Mouse (Mus musculus) frontal cortex, postnatal 14 days (tissue): ENCODE measurements at regions not wholly inside any gene's neighbourhood (a gene's known extent, or its start where the extent isn't known, plus 50 kb on each side); places are given as distances from the start of the nearest gene placed in this dataset.

ENCODE experiments used
- DNase-seq, 2 experiments: peaks; one replicate each; pipeline ENCODE4 v3.0.0; 2022; ENCODE audit warnings: low spot score in 2 of 2

DNA sequence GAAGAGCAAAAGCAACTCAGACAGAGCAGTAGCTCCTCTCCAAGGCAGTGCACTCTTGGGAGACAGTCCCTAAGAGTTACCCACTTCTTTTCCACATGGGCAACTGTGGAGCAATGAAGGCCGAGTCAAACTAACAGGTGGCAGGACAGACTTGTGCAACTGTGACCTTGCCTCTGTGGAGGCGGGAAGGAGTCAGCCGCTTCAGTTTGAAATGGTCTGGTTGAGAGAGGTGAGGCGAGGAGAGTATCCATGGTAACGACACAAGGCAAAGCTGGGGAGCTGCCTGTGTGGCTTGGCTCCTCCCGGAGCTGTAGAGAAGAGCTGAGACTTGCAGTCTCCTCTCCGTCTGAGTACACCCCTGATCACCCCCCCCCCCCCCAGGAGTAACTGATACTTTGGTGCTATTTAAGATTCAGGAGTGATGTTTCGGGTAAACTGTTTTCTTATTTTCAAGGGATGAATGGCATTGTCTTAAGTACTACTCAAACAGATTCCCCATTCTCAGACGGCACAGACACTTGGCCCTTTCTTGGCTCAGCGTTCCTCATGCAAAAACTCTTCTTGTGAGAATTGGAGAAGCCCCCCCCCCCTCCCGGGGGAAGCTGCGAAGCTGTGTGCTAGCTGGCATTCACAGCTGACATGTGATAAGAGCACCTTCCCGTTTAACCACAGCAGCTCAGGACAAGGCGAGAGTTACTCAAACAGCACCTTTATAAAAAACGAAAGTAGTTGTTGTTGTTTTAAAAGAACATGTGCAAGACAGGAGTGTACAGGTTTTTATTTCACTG is 54.9 kb upstream of the Chst1 start:
- DNase-seq: peak in 1 of 2 experiments; percentile 17

DNA sequence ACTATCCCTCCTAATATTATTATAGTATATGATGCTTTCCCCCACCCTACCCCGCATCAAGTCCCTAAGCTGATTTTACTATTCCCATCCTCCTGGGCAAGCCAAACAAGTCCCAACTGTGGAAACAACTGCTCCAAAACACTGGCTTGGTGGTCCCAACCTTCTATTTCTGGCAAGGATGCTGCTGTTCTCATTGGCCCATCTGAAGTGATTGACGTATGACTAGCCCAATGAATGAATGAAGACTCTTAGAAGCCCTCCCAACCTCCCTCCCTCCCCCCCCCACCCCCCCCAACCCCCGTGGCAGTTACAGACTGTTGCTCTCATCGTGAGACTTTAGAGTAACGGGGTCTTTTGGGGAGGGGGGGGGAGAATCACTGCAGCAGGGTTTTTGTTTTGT is 58.7 kb upstream of the Chst1 start:
- no peak for DNase-seq

- DNase-seq: no peak
Measured at GRCm38 (mm10) chr2:92531996-92532395, 67.5 kb upstream of the Chst1 start.

GRCm38 (mm10) chr2:92530677-92531076 is 68.8 kb upstream of the Chst1 start:
- DNase-seq: no peak

- DNase-seq: peak in 1 of 2 experiments; percentile 29
Measured at GRCm38 (mm10) chr2:92529670-92530322, 69.5 kb upstream of the Slc35c1 start.

DNA sequence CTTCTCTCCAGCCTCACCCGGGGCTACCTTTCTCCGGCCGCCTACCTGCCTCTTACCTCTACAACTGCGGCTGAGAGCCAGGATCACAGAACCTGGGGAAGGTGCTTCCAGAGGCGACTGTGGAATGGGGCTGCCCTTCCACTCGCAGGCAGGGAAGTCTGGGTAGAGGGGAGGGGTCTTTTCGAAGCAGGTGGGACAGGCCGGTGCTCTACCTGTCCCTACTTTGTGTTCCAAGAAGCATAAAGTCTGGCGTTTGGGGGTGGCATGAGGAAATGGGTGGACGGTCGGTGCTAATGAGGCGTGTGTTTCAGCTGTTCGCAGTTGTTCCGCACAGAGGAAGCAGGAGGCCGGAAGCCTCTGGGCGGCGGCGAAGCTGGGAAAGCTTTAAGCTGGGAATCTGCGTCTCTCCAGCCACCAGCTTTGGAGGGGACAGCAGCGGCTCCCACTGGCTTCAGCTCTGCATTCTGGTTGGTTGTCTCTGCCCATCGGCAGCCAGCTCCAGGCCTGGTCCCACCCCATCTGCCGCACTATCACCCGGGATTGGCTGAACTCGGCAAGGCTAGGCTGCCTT is 68.8 kb upstream of the Slc35c1 start:
- DNase-seq: peak; percentile 80 to 83

DNA sequence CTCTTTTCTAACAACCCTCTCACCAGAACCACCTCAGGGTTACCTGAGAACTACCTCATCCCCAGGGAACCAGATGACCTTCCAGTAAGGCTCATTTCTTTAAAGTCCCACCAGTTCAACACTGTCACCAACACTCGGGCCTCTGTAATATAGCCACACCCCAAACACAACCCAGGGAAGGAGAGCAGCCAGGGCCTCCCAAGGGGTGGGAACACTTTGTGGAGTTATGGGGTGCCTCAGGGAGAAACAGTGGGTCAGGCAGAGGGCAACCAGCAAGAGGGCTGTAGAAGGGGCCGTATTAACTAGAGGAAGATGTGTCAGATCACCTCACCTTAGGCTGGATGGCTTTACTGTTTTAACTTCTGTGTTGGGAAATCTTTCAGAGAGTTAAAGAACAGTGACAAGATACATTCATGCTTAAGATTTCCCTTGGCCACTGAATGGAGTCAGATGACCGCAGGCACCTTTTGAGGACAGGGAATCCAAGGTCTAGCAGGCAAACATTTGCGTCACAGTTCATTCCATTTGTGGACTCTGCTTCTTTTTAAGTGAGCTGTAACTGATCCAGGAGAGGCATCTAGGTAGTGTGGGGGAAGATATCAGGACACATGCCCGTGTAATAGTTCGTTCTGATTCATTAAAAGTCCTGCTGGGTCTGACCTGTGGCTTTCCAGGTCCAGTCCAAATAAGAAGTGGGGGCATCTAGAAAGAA is 67.9 kb upstream of the Slc35c1 start:
- no peak for DNase-seq

GRCm38 (mm10) chr2:92526676-92527395 is 66.5 kb upstream of the Slc35c1 start:
- no peak for DNase-seq

DNA sequence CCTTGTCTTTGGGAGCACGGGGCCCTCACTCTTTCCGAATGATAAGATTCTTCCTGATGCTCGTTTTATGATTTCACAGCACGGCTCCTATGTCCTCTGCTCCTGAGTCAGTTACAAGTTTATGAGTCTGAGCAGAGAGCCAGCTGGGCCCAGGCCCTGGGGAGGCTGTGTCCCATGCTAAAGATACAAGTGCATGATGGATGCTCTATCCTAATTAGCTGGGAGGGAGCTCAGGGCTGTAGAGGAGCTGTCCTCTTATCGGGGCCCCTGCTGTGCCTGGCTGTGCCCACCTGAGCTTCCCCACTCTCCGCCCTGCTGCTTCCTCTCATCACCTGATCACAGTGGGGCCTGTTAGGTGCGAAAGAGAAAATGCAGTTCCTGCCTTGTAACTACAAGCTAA is 65.3 kb upstream of the Slc35c1 start:
- DNase-seq: no peak

DNA sequence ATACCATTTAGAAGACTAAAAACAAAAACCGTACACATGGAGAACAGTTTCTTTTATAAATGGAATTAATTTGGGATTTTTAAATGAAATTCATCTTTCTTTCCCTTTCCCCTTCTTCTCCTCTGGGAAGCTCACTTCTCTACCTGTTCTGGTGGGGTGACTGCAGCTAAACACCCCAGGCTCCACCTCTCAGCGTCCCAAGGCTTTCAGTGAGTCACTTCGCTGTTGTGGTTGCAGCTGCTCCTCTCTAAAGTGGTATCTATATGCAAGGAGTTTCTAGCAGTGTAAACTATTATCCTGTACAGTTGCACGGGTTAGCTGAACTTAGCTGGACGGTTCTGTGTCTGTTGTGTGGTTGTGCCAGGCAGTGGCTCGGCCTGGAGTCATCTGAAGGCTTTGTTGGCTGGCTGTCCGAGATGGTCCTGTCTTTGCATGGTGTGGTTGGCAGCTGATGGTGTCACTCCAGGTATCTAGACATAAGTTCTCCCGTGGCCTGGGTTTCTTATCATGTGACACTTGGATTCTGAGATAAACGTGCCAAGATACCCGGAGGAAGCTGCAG is 64.8 kb upstream of the Slc35c1 start:
- no peak for DNase-seq

- DNase-seq: no peak
Measured at GRCm38 (mm10) chr2:92524346-92524905, 64.1 kb upstream of the Slc35c1 start.

- no peak for DNase-seq
Measured at GRCm38 (mm10) chr2:92523321-92523895, 63.1 kb upstream of the Slc35c1 start.

DNA sequence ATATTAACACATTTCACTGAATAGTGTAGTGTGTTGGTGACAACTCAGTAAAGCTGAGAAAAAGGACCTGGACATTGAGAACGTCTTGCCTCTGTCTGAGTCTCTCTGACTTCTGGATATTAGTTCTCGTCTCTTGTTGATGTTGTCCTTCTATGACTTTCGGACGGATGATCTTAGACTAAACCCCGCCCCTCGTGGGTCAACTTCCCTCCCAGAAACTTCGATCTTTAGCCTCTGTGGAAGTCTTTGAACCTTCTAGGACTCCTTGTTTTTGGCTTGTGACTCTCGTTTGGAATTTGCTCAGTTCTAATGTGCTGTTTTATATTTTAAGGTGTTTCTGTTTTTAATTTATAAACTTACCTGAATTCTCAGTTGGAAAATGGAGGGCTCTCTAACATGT is 61.2 kb upstream of the Slc35c1 start:
- no peak for DNase-seq

GRCm38 (mm10) chr2:92519396-92519795 is 59.1 kb upstream of the Slc35c1 start:
- DNase-seq: no peak

DNA sequence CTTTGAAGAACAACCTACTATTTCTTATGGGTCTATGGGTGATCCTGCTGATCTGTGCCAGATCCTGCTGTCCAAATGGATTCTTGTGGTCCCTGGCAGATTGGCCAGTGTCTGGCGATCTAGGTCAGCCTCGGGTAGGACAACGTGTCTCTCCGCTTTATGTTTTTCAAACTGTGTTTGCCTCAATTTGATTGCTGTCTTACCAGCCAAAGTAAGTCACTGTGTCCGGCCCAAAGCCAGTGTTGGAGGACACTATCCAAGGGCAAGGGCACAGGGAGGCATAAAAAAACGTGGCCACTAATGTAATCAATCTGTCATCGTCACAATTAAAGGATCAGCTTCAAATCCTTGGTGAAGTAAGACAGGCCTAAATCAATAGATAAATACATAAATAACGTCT is 58.6 kb upstream of the Slc35c1 start:
- no peak for DNase-seq

GRCm38 (mm10) chr2:92514961-92515360 is 54.6 kb upstream of the Slc35c1 start:
- no peak for DNase-seq

DNA sequence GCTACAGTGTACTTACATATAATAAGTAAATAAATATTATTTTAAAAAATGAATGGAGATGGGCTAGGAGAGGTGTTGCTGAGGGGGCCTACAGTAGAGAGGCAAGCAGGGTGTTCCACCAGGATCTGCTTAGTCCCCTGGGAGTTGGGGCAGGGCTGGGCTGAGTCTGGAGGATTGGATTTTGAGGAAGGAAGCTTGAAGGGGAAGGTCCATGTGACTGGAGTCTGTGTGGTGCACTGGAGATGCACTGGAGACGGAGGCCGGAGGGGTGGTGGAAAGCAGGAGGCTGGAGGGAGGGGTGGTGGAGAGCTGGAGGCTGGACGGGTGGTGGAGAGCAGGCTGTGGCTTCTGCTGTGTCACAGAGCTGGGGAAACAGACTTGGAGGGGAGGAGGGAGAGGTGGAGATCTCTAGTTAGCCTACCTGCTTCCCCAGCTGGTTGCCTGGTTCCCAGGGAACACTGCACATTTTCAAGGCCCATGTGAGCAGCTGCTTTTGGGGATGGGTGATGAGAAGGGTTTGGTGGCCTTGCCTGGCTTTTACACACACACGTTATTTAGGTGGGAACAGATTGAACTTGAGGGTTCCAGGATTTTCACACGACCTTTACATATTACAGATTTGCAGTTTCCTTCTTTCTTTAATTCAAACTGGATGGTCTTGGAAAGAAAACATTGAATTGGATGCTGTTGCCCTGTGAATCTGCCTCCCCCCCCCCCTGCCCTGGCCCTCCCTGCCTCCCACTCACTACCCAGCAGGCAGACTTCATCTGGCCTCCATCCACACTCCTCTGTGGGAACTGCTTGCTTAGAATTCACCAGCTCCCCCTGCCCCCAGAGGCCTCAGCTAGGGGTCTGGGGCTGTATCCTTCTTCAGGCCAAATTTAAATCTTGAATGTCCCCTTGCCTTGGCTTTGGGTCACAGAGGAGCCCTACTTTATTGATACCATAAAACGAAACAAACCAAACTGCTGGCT is 51.7 kb upstream of the Slc35c1 start:
- no peak for DNase-seq
